Mouse (Mus musculus): Measurements from ENCODE around the gene 6430531B16Rik.

DNA sequence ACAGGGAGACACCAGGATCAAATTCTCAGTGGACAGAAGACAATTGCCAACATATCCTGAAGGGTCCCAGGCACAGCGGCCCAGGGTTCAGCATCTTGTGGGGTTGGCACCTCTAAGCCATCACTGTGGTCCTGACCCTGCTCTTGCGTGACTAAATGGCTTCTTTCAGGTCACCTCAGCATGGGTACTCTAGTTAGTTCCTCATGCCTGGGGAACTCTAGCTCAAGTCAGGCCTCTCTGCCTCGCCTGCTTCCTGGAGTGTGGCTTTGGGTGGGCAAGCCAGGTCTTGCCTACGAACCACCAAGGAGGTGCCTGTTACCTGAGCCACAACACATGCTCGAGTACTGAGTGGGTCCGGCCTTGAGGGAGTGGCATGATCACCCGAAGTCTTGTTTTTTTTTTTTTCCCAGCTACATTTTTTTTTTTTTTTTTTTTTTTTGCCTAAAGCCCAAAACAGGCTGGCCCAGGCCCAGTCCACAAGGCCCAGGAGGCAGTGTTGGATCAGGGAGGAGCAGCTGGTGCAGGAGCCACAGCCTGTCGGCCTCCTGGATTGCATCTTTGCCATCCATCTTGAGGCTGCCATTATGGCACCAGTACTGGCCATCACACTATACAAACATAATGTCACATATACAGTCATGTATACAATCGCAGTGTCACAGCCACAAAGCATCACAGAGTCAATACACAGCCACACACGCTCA is 8.2 kb downstream of the 6430531B16Rik start:
- TF ChIP-seq CTCF (IDR thresholded peaks at IDR 0.05; ENCODE audit: low read depth) (no peak), EP300 (IDR thresholded peaks at IDR 0.05; ENCODE audit: low read depth) (no peak)
